Mouse (Mus musculus): ENCODE data around the gene Olfr732. TPM values are rescaled to one million over a fixed set of nuclear protein-coding genes. Genes with fewer than 3 reads are reported as not detected.

Gene Olfr732
- polyA plus RNA-seq (2012; rRNA removed), result not detected in 2 replicates

DNA sequence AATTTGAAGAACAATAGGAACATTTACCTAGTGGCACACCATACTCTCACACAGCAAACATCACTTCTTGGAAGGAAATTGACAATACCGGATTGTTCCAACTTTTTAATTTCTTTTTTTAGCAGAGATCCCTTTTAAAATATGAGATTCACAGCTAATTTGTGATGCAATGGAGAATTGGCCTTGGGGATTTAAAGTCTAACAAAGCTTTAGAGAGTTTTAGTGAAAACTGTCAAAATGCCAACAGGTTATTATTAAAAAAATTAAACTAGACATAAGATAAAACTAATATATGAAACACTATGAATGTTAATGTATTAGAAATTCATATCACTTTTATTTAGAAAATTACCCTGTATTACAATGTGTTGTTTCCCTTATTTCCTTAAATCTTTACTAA lies at the start of gene Olfr732:
TSS of gene Olfr732 (minus strand) at position 101 of the 400 bp plus-strand sequence.
- no peaks in the 10 kb centered on the region for H3K36me3 ChIP-seq (ENCODE audit: control insufficient read depth, insufficient read depth, low read length)
- TF ChIP-seq POLR2A (IDR thresholded peaks at IDR 0.05; ENCODE audit: low read depth, low read length), result no peak
- TF ChIP-seq CTCF (IDR thresholded peaks at IDR 0.05; ENCODE audit: extremely low read depth, insufficient read length, insufficient replicate concordance, low read depth, low read length), result no peak
- H3K4me1 ChIP-seq (ENCODE audit: control insufficient read depth, insufficient read depth, insufficient read length, low read length), result no peaks in the 10 kb centered on the region
- H3K4me3 ChIP-seq (ENCODE audit: low read depth, low read length), result no peak within 1 kb of the TSS
- WGBS, result 95% methylated on average over 1 of the region's 1 CpGs
- no peaks in the 10 kb centered on the region for H3K27me3 ChIP-seq (ENCODE audit: control insufficient read depth, insufficient read depth, low read length)
- H3K27ac ChIP-seq (ENCODE audit: insufficient read depth, low read depth, low read length), result no peak within 1 kb of the TSS

DNA sequence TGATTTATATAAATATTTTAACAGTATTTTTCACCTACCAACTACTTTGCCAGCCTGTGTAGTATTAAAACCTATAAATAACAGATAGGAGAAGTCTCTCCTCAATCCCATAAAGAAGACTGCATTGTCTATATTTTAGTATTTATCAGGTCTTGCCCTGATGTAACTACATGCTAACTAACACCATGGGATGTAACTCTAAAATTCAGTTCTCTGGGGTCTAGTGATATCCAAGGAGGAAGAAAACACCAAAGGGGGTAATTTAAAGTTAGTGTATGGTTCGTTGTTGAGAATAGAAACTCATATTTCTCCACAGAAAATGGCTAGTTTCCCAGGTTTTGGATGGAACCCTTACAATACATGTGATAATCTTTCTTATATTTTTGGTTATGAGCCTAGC lies 42.7 kb upstream of the Olfr732 start, which contains the start of gene Olfr734:
TSS of gene Olfr734 (minus strand) at position 101 of the 400 bp plus-strand sequence.
- 47% methylated on average over 1 of the region's 1 CpGs for WGBS
- Histone ChIP-seq H3K27ac (ENCODE audit: insufficient read depth, low read depth, low read length) (no peak within 1 kb of the TSS), H3K36me3 (ENCODE audit: control insufficient read depth, insufficient read depth, low read length) (no peaks in the 10 kb centered on the region), H3K4me3 (ENCODE audit: low read depth, low read length) (no peak within 1 kb of the TSS), H3K4me1 (ENCODE audit: control insufficient read depth, insufficient read depth, insufficient read length, low read length) (no peaks in the 10 kb centered on the region), H3K27me3 (ENCODE audit: control insufficient read depth, insufficient read depth, low read length) (no peaks in the 10 kb centered on the region)
- TF ChIP-seq POLR2A (IDR thresholded peaks at IDR 0.05; ENCODE audit: low read depth, low read length), result no peak
- no peak for TF ChIP-seq CTCF (IDR thresholded peaks at IDR 0.05; ENCODE audit: extremely low read depth, insufficient read length, insufficient replicate concordance, low read depth, low read length)

DNA sequence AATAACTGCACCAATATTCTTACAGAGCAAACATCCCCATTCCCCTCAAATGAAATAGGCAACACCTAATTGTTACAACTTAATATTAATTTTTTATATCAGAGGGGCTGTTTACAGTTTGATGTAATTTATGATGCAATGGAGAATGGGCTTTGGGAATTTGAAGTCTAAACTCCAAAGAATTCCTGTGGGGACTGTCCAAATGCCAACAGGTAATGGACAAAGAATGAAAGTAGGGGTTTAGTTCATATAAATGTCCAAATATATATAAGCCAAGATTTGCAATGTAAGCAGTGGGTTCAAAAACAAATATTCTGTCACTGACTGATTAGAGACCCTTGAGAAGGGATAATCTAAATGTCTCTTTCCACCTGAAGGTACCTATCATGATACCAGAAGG lies 17.4 kb upstream of the Olfr732 start, which contains the start of gene Olfr733:
TSS of gene Olfr733 (minus strand) at position 101 of the 400 bp plus-strand sequence.
- Histone ChIP-seq H3K27ac (ENCODE audit: insufficient read depth, low read depth, low read length) (no peak within 1 kb of the TSS), H3K27me3 (ENCODE audit: control insufficient read depth, insufficient read depth, low read length) (no peaks in the 10 kb centered on the region), H3K36me3 (ENCODE audit: control insufficient read depth, insufficient read depth, low read length) (no peaks in the 10 kb centered on the region), H3K4me3 (ENCODE audit: low read depth, low read length) (no peak within 1 kb of the TSS), H3K4me1 (ENCODE audit: control insufficient read depth, insufficient read depth, insufficient read length, low read length) (no peaks in the 10 kb centered on the region)
- TF ChIP-seq POLR2A (IDR thresholded peaks at IDR 0.05; ENCODE audit: low read depth, low read length) (no peak), CTCF (IDR thresholded peaks at IDR 0.05; ENCODE audit: extremely low read depth, insufficient read length, insufficient replicate concordance, low read depth, low read length) (no peak)

DNA sequence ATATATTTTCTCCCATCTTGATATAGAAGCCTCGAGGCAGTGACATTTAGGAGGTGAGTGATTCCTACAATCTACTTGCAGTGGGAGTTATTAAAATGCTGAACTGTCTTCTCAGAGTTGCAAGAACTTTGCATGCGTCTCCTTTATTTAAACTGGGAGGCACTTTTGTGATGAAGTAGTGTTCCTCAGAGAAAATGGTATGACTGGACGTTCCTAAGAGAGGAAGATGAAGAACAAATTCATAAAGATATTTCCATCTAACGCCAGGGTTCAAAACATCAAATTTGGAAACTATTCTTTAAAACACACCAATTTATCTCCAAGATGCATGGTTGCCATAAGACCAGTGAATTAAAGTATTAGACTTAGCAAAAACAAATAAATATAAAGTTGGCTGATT lies 42.2 kb downstream of the Olfr732 start, which contains the start of gene Olfr731:
TSS of gene Olfr731 (minus strand) at position 101 of the 400 bp plus-strand sequence.
- 75% methylated on average over 4 of the region's 4 CpGs for WGBS
- TF ChIP-seq CTCF (IDR thresholded peaks at IDR 0.05; ENCODE audit: extremely low read depth, insufficient read length, insufficient replicate concordance, low read depth, low read length) (no peak), POLR2A (IDR thresholded peaks at IDR 0.05; ENCODE audit: low read depth, low read length) (no peak)
- no peaks in the 10 kb centered on the region for H3K27me3 ChIP-seq (ENCODE audit: control insufficient read depth, insufficient read depth, low read length)
- no peak within 1 kb of the TSS for H3K4me3 ChIP-seq (ENCODE audit: low read depth, low read length)
- H3K36me3 ChIP-seq (ENCODE audit: control insufficient read depth, insufficient read depth, low read length), result no peaks in the 10 kb centered on the region
- no peaks in the 10 kb centered on the region for H3K4me1 ChIP-seq (ENCODE audit: control insufficient read depth, insufficient read depth, insufficient read length, low read length)
- H3K27ac ChIP-seq (ENCODE audit: insufficient read depth, low read depth, low read length), result no peak within 1 kb of the TSS

Other genes with a start within 250 kb of the Olfr732 start
- gene Olfr725, start 243.8 kb downstream of the Olfr732 start, polyA plus RNA-seq (2012; rRNA removed), result not detected in 2 replicates
- gene Olfr726, start 193.3 kb downstream of the Olfr732 start, polyA plus RNA-seq (2012; rRNA removed), result not detected in 2 replicates
- not detected in 2 replicates for gene Olfr727, start 161.0 kb downstream of the Olfr732 start, polyA plus RNA-seq (2012; rRNA removed)
- gene Olfr728, start 141.5 kb downstream of the Olfr732 start, polyA plus RNA-seq (2012; rRNA removed), result not detected in 2 replicates
- gene Olfr729, start 131.3 kb downstream of the Olfr732 start, polyA plus RNA-seq (2012; rRNA removed), result not detected in 2 replicates
- not detected in 2 replicates for gene Olfr730, start 96.0 kb downstream of the Olfr732 start, polyA plus RNA-seq (2012; rRNA removed)
- gene Olfr731, start 42.3 kb downstream of the Olfr732 start, polyA plus RNA-seq (2012; rRNA removed), result not detected in 2 replicates
- not detected in 2 replicates for gene Olfr733, start 17.3 kb upstream of the Olfr732 start, polyA plus RNA-seq (2012; rRNA removed)
- gene Olfr734, start 42.6 kb upstream of the Olfr732 start, polyA plus RNA-seq (2012; rRNA removed), result not detected in 2 replicates
- not detected in 2 replicates for gene Olfr735, start 64.7 kb upstream of the Olfr732 start, polyA plus RNA-seq (2012; rRNA removed)
- gene Tlr11, start 73.7 kb upstream of the Olfr732 start, polyA plus RNA-seq (2012; rRNA removed), result 0.13 and 0.24 TPM in 2 replicates
- gene Olfr736, start 97.0 kb upstream of the Olfr732 start, polyA plus RNA-seq (2012; rRNA removed), result not detected in 2 replicates
- gene Olfr738, start 123.4 kb upstream of the Olfr732 start, polyA plus RNA-seq (2012; rRNA removed), result not detected in 2 replicates
- not detected in 2 replicates for gene Olfr739, start 134.4 kb upstream of the Olfr732 start, polyA plus RNA-seq (2012; rRNA removed)
- not detected in 2 replicates for gene Olfr740, start 161.3 kb upstream of the Olfr732 start, polyA plus RNA-seq (2012; rRNA removed)
- not detected in 2 replicates for gene Olfr741, start 188.5 kb upstream of the Olfr732 start, polyA plus RNA-seq (2012; rRNA removed)
- not detected in 2 replicates for gene Olfr742, start 219.4 kb upstream of the Olfr732 start, polyA plus RNA-seq (2012; rRNA removed)
- gene Olfr743, start 237.6 kb upstream of the Olfr732 start, polyA plus RNA-seq (2012; rRNA removed), result not detected in 2 replicates